Mouse (Mus musculus): ENCODE data around the gene Uhrf1bp1l. TPM values are rescaled to one million over a fixed set of nuclear protein-coding genes. Genes with fewer than 3 reads are reported as not detected.

Uhrf1bp1l gene
- polyA plus RNA-seq, 1 experiment = 43.5 TPM

DNA sequence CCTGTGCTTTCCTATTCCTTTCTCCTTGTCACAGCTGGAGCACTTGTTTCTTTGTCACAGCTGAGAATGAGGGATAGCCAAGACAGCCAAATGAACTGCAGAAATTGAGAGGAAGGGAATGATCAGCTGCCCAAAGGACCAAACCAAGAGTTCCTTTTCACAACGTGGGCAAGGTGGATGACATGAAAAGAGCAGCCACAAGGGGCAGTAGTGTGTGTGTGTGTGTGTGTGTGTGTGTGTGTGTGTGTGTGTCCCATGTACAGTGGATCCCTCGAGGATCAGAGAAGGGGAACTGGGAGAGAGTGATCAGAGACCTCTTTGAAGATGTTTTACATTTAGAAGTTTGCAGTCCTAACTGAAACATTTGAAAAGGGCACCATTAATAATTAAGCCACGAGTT, 92.7 kb downstream of the Uhrf1bp1l start:
- H3K27ac ChIP-seq (ENCODE audit: insufficient read depth, low read length) = no peak overlapping the region
- no peak overlapping the region for H3K9ac ChIP-seq (ENCODE audit: low read depth, poor library complexity, severe bottlenecking)
- no peak overlapping the region for H3K4me3 ChIP-seq (ENCODE audit: low read depth, low read length)
- no peaks in the 10 kb centered on the region for H3K27me3 ChIP-seq (ENCODE audit: control insufficient read depth, insufficient read depth, low read length, poor library complexity, severe bottlenecking)
- TF ChIP-seq POLR2A (IDR thresholded peaks at IDR 0.05; ENCODE audit: insufficient read depth, low read length) (no peak), CTCF (IDR thresholded peaks at IDR 0.05; ENCODE audit: low read depth, low read length) (no peak), EP300 (IDR thresholded peaks at IDR 0.05; ENCODE audit: insufficient read depth, low read depth, low read length) (no peak)
- no peaks in the 10 kb centered on the region for H3K4me1 ChIP-seq (ENCODE audit: control insufficient read depth, insufficient read depth, low read length)
- no peaks in the 10 kb centered on the region for H3K9me3 ChIP-seq (replicated peaks; ENCODE audit: control insufficient read depth, insufficient read depth, low read length, poor library complexity, severe bottlenecking)
- H3K36me3 ChIP-seq (ENCODE audit: control insufficient read depth, insufficient read depth, low read length, poor library complexity, severe bottlenecking) = no peaks in the 10 kb centered on the region

DNA sequence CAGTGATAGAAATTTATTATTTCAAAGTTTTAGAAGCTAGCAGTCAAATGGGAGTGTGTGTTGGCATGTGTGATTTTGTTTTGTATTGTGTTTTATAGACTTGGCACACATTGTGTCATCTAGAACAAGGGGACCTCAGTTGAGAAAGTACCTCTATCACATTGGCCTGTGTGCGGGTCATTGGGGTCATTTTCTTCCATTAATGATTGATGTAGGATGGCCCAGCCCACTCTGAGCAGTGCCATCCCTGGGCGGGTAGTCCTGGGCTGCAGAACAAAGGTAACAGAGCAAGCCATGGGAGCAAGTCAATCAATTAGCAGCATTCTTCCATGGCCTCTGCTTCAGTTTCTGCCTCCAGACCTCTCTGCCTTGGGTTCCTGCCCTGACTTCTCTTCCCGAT, 94.0 kb downstream of the Uhrf1bp1l start:
- H3K27ac ChIP-seq (ENCODE audit: insufficient read depth, low read length) = no peak overlapping the region
- no peaks in the 10 kb centered on the region for H3K9me3 ChIP-seq (replicated peaks; ENCODE audit: control insufficient read depth, insufficient read depth, low read length, poor library complexity, severe bottlenecking)
- no peak for TF ChIP-seq EP300 (IDR thresholded peaks at IDR 0.05; ENCODE audit: insufficient read depth, low read depth, low read length)
- TF ChIP-seq CTCF (IDR thresholded peaks at IDR 0.05; ENCODE audit: low read depth, low read length) = no peak
- no peak for TF ChIP-seq POLR2A (IDR thresholded peaks at IDR 0.05; ENCODE audit: insufficient read depth, low read length)
- H3K27me3 ChIP-seq (ENCODE audit: control insufficient read depth, insufficient read depth, low read length, poor library complexity, severe bottlenecking) = no peaks in the 10 kb centered on the region
- no peaks in the 10 kb centered on the region for H3K4me1 ChIP-seq (ENCODE audit: control insufficient read depth, insufficient read depth, low read length)
- H3K4me3 ChIP-seq (ENCODE audit: low read depth, low read length) = no peak overlapping the region
- no peaks in the 10 kb centered on the region for H3K36me3 ChIP-seq (ENCODE audit: control insufficient read depth, insufficient read depth, low read length, poor library complexity, severe bottlenecking)
- no peak overlapping the region for H3K9ac ChIP-seq (ENCODE audit: low read depth, poor library complexity, severe bottlenecking)

- no peak for TF ChIP-seq CTCF (IDR thresholded peaks at IDR 0.05; ENCODE audit: low read depth, low read length)
- TF ChIP-seq POLR2A (IDR thresholded peaks at IDR 0.05; ENCODE audit: insufficient read depth, low read length) = no peak
- no peak for TF ChIP-seq EP300 (IDR thresholded peaks at IDR 0.05; ENCODE audit: insufficient read depth, low read depth, low read length)
- Histone ChIP-seq H3K9ac (ENCODE audit: low read depth, poor library complexity, severe bottlenecking) (no peak overlapping the region), H3K27ac (ENCODE audit: insufficient read depth, low read length) (no peak overlapping the region), H3K4me3 (ENCODE audit: low read depth, low read length) (no peak overlapping the region), H3K9me3 (replicated peaks; ENCODE audit: control insufficient read depth, insufficient read depth, low read length, poor library complexity, severe bottlenecking) (no peaks in the 10 kb centered on the region), H3K36me3 (ENCODE audit: control insufficient read depth, insufficient read depth, low read length, poor library complexity, severe bottlenecking) (no peaks in the 10 kb centered on the region), H3K4me1 (ENCODE audit: control insufficient read depth, insufficient read depth, low read length) (no peaks in the 10 kb centered on the region), H3K27me3 (ENCODE audit: control insufficient read depth, insufficient read depth, low read length, poor library complexity, severe bottlenecking) (no peaks in the 10 kb centered on the region)
Measured at GRCm38 (mm10) chr10:89850951-89851350, 106.2 kb downstream of the Uhrf1bp1l start.

- no peak for TF ChIP-seq EP300 (IDR thresholded peaks at IDR 0.05; ENCODE audit: insufficient read depth, low read depth, low read length)
- no peak for TF ChIP-seq CTCF (IDR thresholded peaks at IDR 0.05; ENCODE audit: low read depth, low read length)
- no peak for TF ChIP-seq POLR2A (IDR thresholded peaks at IDR 0.05; ENCODE audit: insufficient read depth, low read length)
- H3K27me3 ChIP-seq (ENCODE audit: control insufficient read depth, insufficient read depth, low read length, poor library complexity, severe bottlenecking) = no peaks in the 10 kb centered on the region
- H3K9ac ChIP-seq (ENCODE audit: low read depth, poor library complexity, severe bottlenecking) = no peak overlapping the region
- no peaks in the 10 kb centered on the region for H3K9me3 ChIP-seq (replicated peaks; ENCODE audit: control insufficient read depth, insufficient read depth, low read length, poor library complexity, severe bottlenecking)
- H3K27ac ChIP-seq (ENCODE audit: insufficient read depth, low read length) = no peak overlapping the region
- H3K36me3 ChIP-seq (ENCODE audit: control insufficient read depth, insufficient read depth, low read length, poor library complexity, severe bottlenecking) = no peaks in the 10 kb centered on the region
- no peak overlapping the region for H3K4me3 ChIP-seq (ENCODE audit: low read depth, low read length)
- H3K4me1 ChIP-seq (ENCODE audit: control insufficient read depth, insufficient read depth, low read length) = no peaks in the 10 kb centered on the region
Measured at GRCm38 (mm10) chr10:89855251-89855875, 110.6 kb downstream of the Uhrf1bp1l start.

DNA sequence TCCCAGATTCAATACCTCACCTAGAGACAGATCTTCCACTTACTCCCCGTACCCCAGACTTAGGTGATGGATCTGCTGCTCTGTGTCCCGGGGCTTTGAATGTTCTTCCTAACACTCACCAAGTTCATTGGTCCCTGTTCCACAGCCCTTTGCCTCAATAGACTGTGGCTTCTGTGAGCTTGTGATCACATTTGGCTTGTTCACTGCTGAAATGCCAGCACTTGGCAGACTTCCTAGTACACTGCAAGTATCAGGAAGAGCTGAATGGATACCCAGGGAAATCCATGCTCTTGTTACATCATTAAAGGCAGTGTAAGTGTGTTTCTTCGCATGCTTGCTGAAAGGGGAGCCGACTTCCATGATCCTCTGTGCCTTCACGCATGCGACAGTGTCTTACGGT, 111.5 kb downstream of the Uhrf1bp1l start:
- TF ChIP-seq CTCF (IDR thresholded peaks at IDR 0.05; ENCODE audit: low read depth, low read length) (no peak), EP300 (IDR thresholded peaks at IDR 0.05; ENCODE audit: insufficient read depth, low read depth, low read length) (no peak), POLR2A (IDR thresholded peaks at IDR 0.05; ENCODE audit: insufficient read depth, low read length) (no peak)
- no peaks in the 10 kb centered on the region for H3K36me3 ChIP-seq (ENCODE audit: control insufficient read depth, insufficient read depth, low read length, poor library complexity, severe bottlenecking)
- H3K4me1 ChIP-seq (ENCODE audit: control insufficient read depth, insufficient read depth, low read length) = no peaks in the 10 kb centered on the region
- H3K9me3 ChIP-seq (replicated peaks; ENCODE audit: control insufficient read depth, insufficient read depth, low read length, poor library complexity, severe bottlenecking) = no peaks in the 10 kb centered on the region
- H3K4me3 ChIP-seq (ENCODE audit: low read depth, low read length) = no peak overlapping the region
- no peak overlapping the region for H3K27ac ChIP-seq (ENCODE audit: insufficient read depth, low read length)
- no peaks in the 10 kb centered on the region for H3K27me3 ChIP-seq (ENCODE audit: control insufficient read depth, insufficient read depth, low read length, poor library complexity, severe bottlenecking)
- no peak overlapping the region for H3K9ac ChIP-seq (ENCODE audit: low read depth, poor library complexity, severe bottlenecking)

DNA sequence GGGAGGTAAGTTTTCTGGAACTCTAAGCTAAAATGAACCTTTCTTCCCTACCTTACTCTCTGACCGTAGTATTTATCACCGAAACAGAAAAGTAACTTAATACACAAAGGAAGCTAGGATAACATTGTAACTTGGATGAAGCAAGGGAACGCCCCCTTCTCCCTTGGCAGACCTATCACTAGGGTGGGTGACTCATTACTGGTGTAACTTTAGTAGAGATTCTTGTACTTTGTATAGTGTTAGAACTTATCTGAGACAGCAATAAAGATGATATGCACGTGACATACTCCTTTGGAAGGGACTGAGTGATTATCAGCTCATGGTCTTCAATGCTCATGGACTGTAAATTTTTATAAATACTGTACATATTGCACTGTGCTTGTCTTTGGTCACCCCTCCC, 123.4 kb downstream of the Uhrf1bp1l start:
- Histone ChIP-seq H3K27me3 (ENCODE audit: control insufficient read depth, insufficient read depth, low read length, poor library complexity, severe bottlenecking) (no peaks in the 10 kb centered on the region; the same call in 1 of the 2 replicates), H3K4me1 (ENCODE audit: control insufficient read depth, insufficient read depth, low read length) (no peaks in the 10 kb centered on the region), H3K9ac (ENCODE audit: low read depth, poor library complexity, severe bottlenecking) (no peak overlapping the region), H3K4me3 (ENCODE audit: low read depth, low read length) (no peak overlapping the region), H3K36me3 (ENCODE audit: control insufficient read depth, insufficient read depth, low read length, poor library complexity, severe bottlenecking) (no peaks in the 10 kb centered on the region), H3K27ac (ENCODE audit: insufficient read depth, low read length) (no peak overlapping the region), H3K9me3 (replicated peaks; ENCODE audit: control insufficient read depth, insufficient read depth, low read length, poor library complexity, severe bottlenecking) (no peaks in the 10 kb centered on the region)
- TF ChIP-seq CTCF (IDR thresholded peaks at IDR 0.05; ENCODE audit: low read depth, low read length) (no peak), POLR2A (IDR thresholded peaks at IDR 0.05; ENCODE audit: insufficient read depth, low read length) (no peak), EP300 (IDR thresholded peaks at IDR 0.05; ENCODE audit: insufficient read depth, low read depth, low read length) (no peak)
